Mouse (Mus musculus): ENCODE measurements around the gene Asb17. TPM values are rescaled to one million over a fixed set of nuclear protein-coding genes. Genes with fewer than 3 reads are reported as not detected.

The Asb17 gene
- 0.13 and 0.14 TPM in 2 replicates for polyA plus RNA-seq (2016; fragmentation: Nextera tagmentation; extraction: Ambion mirVana)

GRCm38 (mm10) chr3:153844030-153844429 is at the start of gene Asb17:
Gene Asb17, plus strand, starts transcription at chr3:153844209.
- H3K4me3 ChIP-seq: no peak within 1 kb of the TSS
- H3K9me3 ChIP-seq (replicated peaks): no peaks in the 10 kb centered on the region
- 84% methylated on average over 10 of the region's 10 CpGs for WGBS
- H3K9ac ChIP-seq: no peak within 1 kb of the TSS
- no peak for ATAC-seq (ENCODE audit: low FRiP score)
- H3K4me2 ChIP-seq (replicated peaks): no peak within 1 kb of the TSS
- H3K27me3 ChIP-seq: no peaks in the 10 kb centered on the region
- H3K27ac ChIP-seq: no peak within 1 kb of the TSS
- no peaks in the 10 kb centered on the region for H3K36me3 ChIP-seq
- H3K4me1 ChIP-seq: no peaks in the 10 kb centered on the region

GRCm38 (mm10) chr3:153797574-153797973 is 46.4 kb upstream of the Asb17 start:
- Histone ChIP-seq H3K4me3 (no peak overlapping the region), H3K4me1 (0 out of 2 replicates have a peak, but pooled peaks cover 2% of the 10 kb centered on the region), H3K27ac (no peak overlapping the region), H3K27me3 (no peaks in the 10 kb centered on the region), H3K9me3 (replicated peaks) (no peaks in the 10 kb centered on the region), H3K4me2 (replicated peaks) (no peak overlapping the region), H3K9ac (no peak overlapping the region), H3K36me3 (no peaks in the 10 kb centered on the region)
- no peak for ATAC-seq (ENCODE audit: low FRiP score)
- 75% methylated on average over 7 of the region's 7 CpGs for WGBS

GRCm38 (mm10) chr3:153799603-153800002 is 44.4 kb upstream of the Asb17 start:
- Histone ChIP-seq H3K36me3 (no peaks in the 10 kb centered on the region), H3K4me1 (0 out of 2 replicates have a peak, but pooled peaks cover 2% of the 10 kb centered on the region), H3K9me3 (replicated peaks) (no peaks in the 10 kb centered on the region), H3K4me2 (replicated peaks) (no peak overlapping the region), H3K27ac (no peak overlapping the region), H3K4me3 (no peak overlapping the region), H3K27me3 (no peaks in the 10 kb centered on the region), H3K9ac (no peak overlapping the region)
- 95% methylated on average over 11 of the region's 11 CpGs for WGBS
- no peak for ATAC-seq (ENCODE audit: low FRiP score)

- Histone ChIP-seq H3K27ac (no peak overlapping the region), H3K9me3 (replicated peaks) (no peaks in the 10 kb centered on the region), H3K4me1 (0 out of 2 replicates have a peak, but pooled peaks cover 2% of the 10 kb centered on the region), H3K27me3 (no peaks in the 10 kb centered on the region), H3K9ac (no peak overlapping the region), H3K4me2 (replicated peaks) (no peak overlapping the region), H3K36me3 (no peaks in the 10 kb centered on the region), H3K4me3 (no peak overlapping the region)
- no peak for ATAC-seq (ENCODE audit: low FRiP score)
- 87% methylated on average over 5 of the region's 5 CpGs for WGBS
Observed at GRCm38 (mm10) chr3:153800690-153801089, 43.3 kb upstream of the Asb17 start.

GRCm38 (mm10) chr3:153801541-153801940 is 42.5 kb upstream of the Asb17 start:
- Histone ChIP-seq H3K9ac (no peak overlapping the region), H3K4me1 (peaks cover 7% of the 10 kb centered on the region), H3K4me3 (no peak overlapping the region), H3K4me2 (replicated peaks) (no peak overlapping the region), H3K27ac (no peak overlapping the region), H3K9me3 (replicated peaks) (no peaks in the 10 kb centered on the region), H3K36me3 (no peaks in the 10 kb centered on the region), H3K27me3 (no peaks in the 10 kb centered on the region)
- ATAC-seq (ENCODE audit: low FRiP score): no peak
- WGBS: 89% methylated on average over 6 of the region's 6 CpGs

- peaks cover 7% of the 10 kb centered on the region for H3K4me1 ChIP-seq
- no peak for ATAC-seq (ENCODE audit: low FRiP score)
- 94% methylated on average over 5 of the region's 5 CpGs for WGBS
- H3K9me3 ChIP-seq (replicated peaks): no peaks in the 10 kb centered on the region
- H3K4me3 ChIP-seq: no peak overlapping the region
- H3K9ac ChIP-seq: no peak overlapping the region
- no peak overlapping the region for H3K4me2 ChIP-seq (replicated peaks)
- H3K36me3 ChIP-seq: no peaks in the 10 kb centered on the region
- no peak overlapping the region for H3K27ac ChIP-seq
- H3K27me3 ChIP-seq: no peaks in the 10 kb centered on the region
Observed at GRCm38 (mm10) chr3:153802640-153803039, 41.4 kb upstream of the Asb17 start.

GRCm38 (mm10) chr3:153804032-153804431 is 40.0 kb upstream of the Asb17 start:
- Histone ChIP-seq H3K27me3 (no peaks in the 10 kb centered on the region), H3K4me3 (no peak overlapping the region), H3K9ac (no peak overlapping the region), H3K27ac (no peak overlapping the region), H3K9me3 (replicated peaks) (no peaks in the 10 kb centered on the region), H3K36me3 (no peaks in the 10 kb centered on the region), H3K4me1 (peaks cover 4% of the 10 kb centered on the region), H3K4me2 (replicated peaks) (no peak overlapping the region)
- ATAC-seq (ENCODE audit: low FRiP score): no peak
- WGBS: 94% methylated on average over 7 of the region's 7 CpGs

- H3K36me3 ChIP-seq: no peaks in the 10 kb centered on the region
- peak; percentile 94 for ATAC-seq (ENCODE audit: low FRiP score)
- H3K4me2 ChIP-seq (replicated peaks): peak overlapping the region; percentile 26
- no peak overlapping the region for H3K4me3 ChIP-seq
- H3K9me3 ChIP-seq (replicated peaks): no peaks in the 10 kb centered on the region
- peaks cover 4% of the 10 kb centered on the region for H3K4me1 ChIP-seq
- 38% methylated on average over 14 of the region's 14 CpGs for WGBS
- H3K27ac ChIP-seq: no peak overlapping the region
- H3K27me3 ChIP-seq: no peaks in the 10 kb centered on the region
- H3K9ac ChIP-seq: no peak overlapping the region
Observed at GRCm38 (mm10) chr3:153806077-153806772, 37.8 kb upstream of the Asb17 start.

- Histone ChIP-seq H3K4me1 (peaks cover 4% of the 10 kb centered on the region), H3K36me3 (no peaks in the 10 kb centered on the region), H3K9ac (no peak overlapping the region), H3K4me2 (replicated peaks) (no peak overlapping the region), H3K9me3 (replicated peaks) (no peaks in the 10 kb centered on the region), H3K4me3 (no peak overlapping the region), H3K27ac (no peak overlapping the region), H3K27me3 (no peaks in the 10 kb centered on the region)
- ATAC-seq (ENCODE audit: low FRiP score): peak; percentile 51
- 86% methylated on average over 9 of the region's 9 CpGs for WGBS
Observed at GRCm38 (mm10) chr3:153806773-153807443, 37.1 kb upstream of the Asb17 start.

GRCm38 (mm10) chr3:153807444-153808149 is 36.4 kb upstream of the Asb17 start:
- 89% methylated on average over 9 of the region's 9 CpGs for WGBS
- Histone ChIP-seq H3K27ac (no peak overlapping the region), H3K9me3 (replicated peaks) (no peaks in the 10 kb centered on the region), H3K4me3 (no peak overlapping the region), H3K36me3 (no peaks in the 10 kb centered on the region), H3K9ac (no peak overlapping the region), H3K4me2 (replicated peaks) (no peak overlapping the region), H3K4me1 (peaks cover 4% of the 10 kb centered on the region), H3K27me3 (no peaks in the 10 kb centered on the region)
- ATAC-seq (ENCODE audit: low FRiP score): no peak

GRCm38 (mm10) chr3:153808406-153808805 is 35.6 kb upstream of the Asb17 start:
- H3K9me3 ChIP-seq (replicated peaks): no peaks in the 10 kb centered on the region
- 74% methylated on average over 13 of the region's 13 CpGs for WGBS
- no peak overlapping the region for H3K4me2 ChIP-seq (replicated peaks)
- H3K4me3 ChIP-seq: no peak overlapping the region
- H3K27me3 ChIP-seq: no peaks in the 10 kb centered on the region
- H3K27ac ChIP-seq: no peak overlapping the region
- peaks cover 4% of the 10 kb centered on the region for H3K4me1 ChIP-seq
- no peaks in the 10 kb centered on the region for H3K36me3 ChIP-seq
- no peak for ATAC-seq (ENCODE audit: low FRiP score)
- H3K9ac ChIP-seq: no peak overlapping the region

- 87% methylated on average over 8 of the region's 8 CpGs for WGBS
- no peak overlapping the region for H3K4me3 ChIP-seq
- ATAC-seq (ENCODE audit: low FRiP score): no peak
Observed at GRCm38 (mm10) chr3:153814026-153814425, 30.0 kb upstream of the Asb17 start.

More at GRCm38 (mm10) chr3:153814026-153814425, 30.0 kb upstream of the Asb17 start:
- H3K36me3 ChIP-seq: no peaks in the 10 kb centered on the region
- H3K9ac ChIP-seq: no peak overlapping the region
- 0 out of 2 replicates have a peak, but pooled peaks cover 2% of the 10 kb centered on the region for H3K9me3 ChIP-seq (replicated peaks)
- no peaks in the 10 kb centered on the region for H3K27me3 ChIP-seq
- H3K4me1 ChIP-seq: no peaks in the 10 kb centered on the region
- H3K4me2 ChIP-seq (replicated peaks): no peak overlapping the region
- H3K27ac ChIP-seq: no peak overlapping the region

Data from hindbrain, embryonic 12.5 days (tissue).